Mouse (Mus musculus) MEL (cell line): ENCODE measurements around the gene Spata17. TPM values are rescaled to one million over a fixed set of nuclear protein-coding genes. Genes with fewer than 3 reads are reported as not detected.

Experiments used
- DNase-seq: peaks from one replicate; pipeline ENCODE4 v3.0.0; 2011; ENCODE audit warnings: low read depth, low spot score
- H3K27ac ChIP-seq: 2 replicates; pipeline ENCODE4 v1.5.1; 2012; ENCODE audit warnings: low read depth, mild to moderate bottlenecking, control low read depth, low read length, moderate library complexity; ENCODE audit not compliant: control insufficient read depth
- H3K27me3 ChIP-seq, 2 experiments: fragments of 150-350 bp in 1 of 2; sonication (generic) in 1 of 2; 2 replicates each; pipeline ENCODE4 v1.6.1; 2012; ENCODE audit warnings: low read length in 2 of 2, mild to moderate bottlenecking in 2 of 2, improper control_type of control experiment in 1 of 2, moderate library complexity in 1 of 2; ENCODE audit not compliant: insufficient read depth in 2 of 2, control insufficient read depth in 1 of 2
- H3K36me3 ChIP-seq, 2 experiments: 2 replicates each; pipeline ENCODE4 v1.6.1; 2012 to 2014; ENCODE audit warnings: low read length in 2 of 2, improper control_type of control experiment in 1 of 2, inconsistent platforms in 1 of 2, mild to moderate bottlenecking in 1 of 2; ENCODE audit not compliant: insufficient read depth in 2 of 2, control insufficient read depth in 1 of 2
- H3K4me1 ChIP-seq, 2 experiments: fragments of 150-350 bp in 1 of 2; sonication (generic) in 1 of 2; 2 replicates each; pipeline ENCODE4 v1.6.1; 2012; ENCODE audit warnings: low read length in 2 of 2, improper control_type of control experiment in 1 of 2, mild to moderate bottlenecking in 1 of 2; ENCODE audit not compliant: insufficient read depth in 2 of 2, control insufficient read depth in 1 of 2
- H3K4me3 ChIP-seq, 2 experiments: fragments of 150-350 bp in 1 of 2; sonication (generic) in 1 of 2; 2 replicates each; pipeline ENCODE4 v1.5.1; 2012; ENCODE audit warnings: low read depth in 2 of 2, low read length in 2 of 2, mild to moderate bottlenecking in 2 of 2, moderate library complexity in 2 of 2, control low read depth in 1 of 2, improper control_type of control experiment in 1 of 2; ENCODE audit not compliant: control insufficient read depth in 1 of 2, insufficient read depth in 1 of 2
- H3K79me2 ChIP-seq: 2 replicates; pipeline ENCODE4 v1.6.1; 2012; ENCODE audit warnings: mild to moderate bottlenecking, low read length, moderate library complexity; ENCODE audit not compliant: control insufficient read depth, poor library complexity, insufficient read depth
- H3K9ac ChIP-seq: 2 replicates; pipeline ENCODE4 v1.6.1; 2012; ENCODE audit warnings: low read depth, mild to moderate bottlenecking, control low read depth, low read length, moderate library complexity; ENCODE audit not compliant: control insufficient read depth, poor library complexity, severe bottlenecking
- H3K9me3 ChIP-seq: fragments of 150-350 bp; sonication (generic); replicated peaks from 2 replicates; pipeline ENCODE4 v1.6.1; 2012; ENCODE audit warnings: mild to moderate bottlenecking, low read length, improper control_type of control experiment, moderate library complexity; ENCODE audit not compliant: insufficient read depth
- BHLHE40 ChIP-seq: IDR thresholded peaks from 2 replicates; pipeline ENCODE4 v1.6.1; 2012; ENCODE audit warnings: low read depth, mild to moderate bottlenecking, inconsistent platforms, low read length, improper control_type of control experiment, borderline replicate concordance
- CHD1 ChIP-seq: IDR thresholded peaks from 2 replicates; pipeline ENCODE4 v1.6.1; 2012; ENCODE audit warnings: low read depth, mild to moderate bottlenecking, inconsistent platforms, low read length, improper control_type of control experiment
- ELF1 ChIP-seq: IDR thresholded peaks from 2 replicates; pipeline ENCODE4 v1.6.1; 2014; ENCODE audit warnings: low read depth, mild to moderate bottlenecking, inconsistent platforms, low read length, improper control_type of control experiment, moderate library complexity
- HCFC1 ChIP-seq: IDR thresholded peaks from 2 replicates; pipeline ENCODE4 v1.6.1; 2012; ENCODE audit warnings: low read depth, mild to moderate bottlenecking, inconsistent platforms, low read length, improper control_type of control experiment, moderate library complexity
- JUND ChIP-seq: IDR thresholded peaks from 2 replicates; pipeline ENCODE4 v1.6.1; 2011; ENCODE audit warnings: low read depth, mild to moderate bottlenecking, improper control_type of control experiment, low read length
- MAZ ChIP-seq: IDR thresholded peaks from 2 replicates; pipeline ENCODE4 v1.6.1; 2012; ENCODE audit warnings: low read depth, mild to moderate bottlenecking, inconsistent platforms, low read length, improper control_type of control experiment
- MYB ChIP-seq: IDR thresholded peaks from 2 replicates; pipeline ENCODE4 v1.6.1; 2011; ENCODE audit warnings: mild to moderate bottlenecking, low read depth, low read length, improper control_type of control experiment
- MYC ChIP-seq: IDR thresholded peaks from 2 replicates; pipeline ENCODE4 v1.6.1; 2011; ENCODE audit warnings: low read depth, mild to moderate bottlenecking, low read length, improper control_type of control experiment, moderate library complexity
- NELFE ChIP-seq: IDR thresholded peaks from 2 replicates; pipeline ENCODE4 v1.6.1; 2011; ENCODE audit warnings: low read depth, low read length, improper control_type of control experiment
- NRF1 ChIP-seq: IDR thresholded peaks from 2 replicates; pipeline ENCODE4 v1.6.1; 2014; ENCODE audit warnings: low read depth, mild to moderate bottlenecking, inconsistent platforms, low read length, improper control_type of control experiment, moderate library complexity; ENCODE audit not compliant: poor library complexity, insufficient read depth, severe bottlenecking
- POLR2AphosphoS2 ChIP-seq: IDR thresholded peaks from 2 replicates; pipeline ENCODE4 v1.6.1; 2011; ENCODE audit warnings: low read length, improper control_type of control experiment
- RAD21 ChIP-seq: IDR thresholded peaks from 2 replicates; pipeline ENCODE4 v1.6.1; 2011; ENCODE audit warnings: mild to moderate bottlenecking, low read depth, low read length, improper control_type of control experiment
- RCOR1 ChIP-seq: IDR thresholded peaks from 2 replicates; pipeline ENCODE4 v1.6.1; 2012; ENCODE audit warnings: low read depth, mild to moderate bottlenecking, inconsistent platforms, low read length, improper control_type of control experiment
- SIN3A ChIP-seq: IDR thresholded peaks from 2 replicates; pipeline ENCODE4 v1.6.1; 2012; ENCODE audit warnings: low read length, improper control_type of control experiment, inconsistent platforms
- TCF12 ChIP-seq: IDR thresholded peaks from 2 replicates; pipeline ENCODE4 v1.6.1; 2014; ENCODE audit warnings: low read depth, mild to moderate bottlenecking, inconsistent platforms, low read length, improper control_type of control experiment, moderate library complexity
- UBTF ChIP-seq: IDR thresholded peaks from 2 replicates; pipeline ENCODE4 v1.6.1; 2012; ENCODE audit warnings: low read depth, mild to moderate bottlenecking, inconsistent platforms, low read length, improper control_type of control experiment, moderate library complexity, borderline replicate concordance; ENCODE audit not compliant: insufficient read depth
- USF1 ChIP-seq: IDR thresholded peaks from 2 replicates; pipeline ENCODE4 v1.6.1; 2014; ENCODE audit warnings: low read depth, mild to moderate bottlenecking, inconsistent platforms, low read length, improper control_type of control experiment, moderate library complexity
- USF2 ChIP-seq, 2 experiments: IDR thresholded peaks; 2 replicates each; pipeline ENCODE4 v1.6.1; 2011 to 2012; ENCODE audit warnings: improper control_type of control experiment in 2 of 2, low read length in 2 of 2, borderline replicate concordance in 1 of 2, inconsistent platforms in 1 of 2, low read depth in 1 of 2, mild to moderate bottlenecking in 1 of 2; ENCODE audit not compliant: insufficient read depth in 1 of 2
- ZC3H11A ChIP-seq: IDR thresholded peaks from 2 replicates; pipeline ENCODE4 v1.6.1; 2012; ENCODE audit warnings: low read depth, mild to moderate bottlenecking, inconsistent platforms, low read length, improper control_type of control experiment
- polyA plus RNA-seq, 2 experiments: library from polyadenylated mRNA; stranded (reverse) in 1 of 2; unstranded in 1 of 2; fragments of >175 nt in 1 of 2; fragments of >200 nt in 1 of 2; gene quantifications; 2 replicates each; pipeline versions ENCODE4 v1.2.1 to v1.2.4; 2012; ENCODE audit warnings: low replicate concordance in 2 of 2, low read depth in 1 of 2; ENCODE audit not compliant: insufficient read length in 2 of 2, insufficient read depth in 1 of 2, missing spikeins in 1 of 2
- total RNA-seq: library from RNA; depleted of rRNA; stranded (reverse); fragments of 300-350 nt; gene quantifications from 2 replicates; pipeline ENCODE4 v1.2.3, GENCODE M21; 2012

The Spata17 gene
- total and polyA plus RNA-seq, 3 experiments = 0.13 TPM; not detected in 2

GRCm38 (mm10) chr1:187016116-187016515 lies 199.1 kb downstream of the Spata17 start:
- Histone ChIP-seq H3K4me3 (no peak overlapping the region), H3K9ac (no peak overlapping the region), H3K27me3 (no peaks in the 10 kb centered on the region), H3K36me3 (no peaks in the 10 kb centered on the region), H3K79me2 (no peaks in the 10 kb centered on the region), H3K4me1 (no peaks in the 10 kb centered on the region), H3K9me3 (no peaks in the 10 kb centered on the region), H3K27ac (no peak overlapping the region)
- no peak for DNase-seq
- TF ChIP-seq MAZ = no peak
- TF ChIP-seq TCF12 = no peak
- no peak for TF ChIP-seq JUND

- Histone ChIP-seq H3K27me3 (no peaks in the 10 kb centered on the region), H3K27ac (no peak overlapping the region), H3K9me3 (no peaks in the 10 kb centered on the region), H3K36me3 (no peaks in the 10 kb centered on the region), H3K79me2 (no peaks in the 10 kb centered on the region), H3K4me1 (no peaks in the 10 kb centered on the region), H3K9ac (no peak overlapping the region), H3K4me3 (no peak overlapping the region)
- TF ChIP-seq JUND (no peak), RCOR1 (no peak), HCFC1 (no peak)
- DNase-seq = no peak
Observed at GRCm38 (mm10) chr1:187015673-187016072, 199.6 kb downstream of the Spata17 start.

- no peak overlapping the region for H3K27ac ChIP-seq
- TF ChIP-seq BHLHE40 (no peak), USF1 (no peak)
- no peaks in the 10 kb centered on the region for H3K4me1 ChIP-seq
- no peak for DNase-seq
- no peaks in the 10 kb centered on the region for H3K36me3 ChIP-seq
- no peak overlapping the region for H3K4me3 ChIP-seq
- no peaks in the 10 kb centered on the region for H3K79me2 ChIP-seq
- no peaks in the 10 kb centered on the region for H3K27me3 ChIP-seq
- H3K9ac ChIP-seq = no peak overlapping the region
- no peaks in the 10 kb centered on the region for H3K9me3 ChIP-seq
Observed at GRCm38 (mm10) chr1:187014141-187014540, 201.1 kb downstream of the Spata17 start.

- TF ChIP-seq NELFE (no peak), UBTF (no peak), RAD21 (no peak), NRF1 (no peak), BHLHE40 (no peak), CHD1 (no peak), POLR2AphosphoS2 (no peak), MYB (no peak), ZC3H11A (no peak), ELF1 (no peak), MAZ (no peak), SIN3A (no peak), USF2 (IDR thresholded peaks at IDR 0.05; ENCODE audit: borderline replicate concordance in 1 of 2, insufficient read depth in 1 of 2, low read depth in 1 of 2, low read length in 2 of 2) (no peak), MYC (no peak)
- Histone ChIP-seq H3K9ac (no peak overlapping the region), H3K27me3 (no peaks in the 10 kb centered on the region), H3K9me3 (no peaks in the 10 kb centered on the region), H3K27ac (no peak overlapping the region), H3K4me1 (no peaks in the 10 kb centered on the region), H3K79me2 (no peaks in the 10 kb centered on the region), H3K4me3 (no peak overlapping the region), H3K36me3 (no peaks in the 10 kb centered on the region)
- no peak for DNase-seq
Observed at GRCm38 (mm10) chr1:187011601-187012000, 203.7 kb downstream of the Spata17 start.
